Mouse (Mus musculus) B cell, adult 62 days (primary cell): ENCODE measurements around the gene Bcar1. TPM values are rescaled to one million over a fixed set of nuclear protein-coding genes. Genes with fewer than 3 reads are reported as not detected.

ENCODE experiments used
- total RNA-seq: library from RNA; stranded (reverse); gene quantifications from 4 replicates; pipeline ENCODE4 v1.2.4, GENCODE M21; 2023

Bcar1 gene
- 0.28 to 0.79 TPM (median 0.56 TPM) in 4 replicates for total RNA-seq

GRCm38 (mm10) chr8:111743792-111744696, at the start of gene Bcar1:
TSS of gene Bcar1 (minus strand) at chr8:111743809.

GRCm38 (mm10) chr8:111690960-111691445, 52.6 kb downstream of the Bcar1 start, which contains the start of gene Ctrb1:
TSS of gene Ctrb1 (minus strand) at chr8:111691010.

Other genes with a start within 250 kb of the Bcar1 start
- 12.6 to 16.0 TPM (median 14.4 TPM) in 4 replicates for gene Wdr59, start 221.7 kb downstream of the Bcar1 start, total RNA-seq
- 23.6 to 35.8 TPM (median 26.0 TPM) in 4 replicates for gene Znrf1, start 207.7 kb downstream of the Bcar1 start, total RNA-seq
- 0.26 to 0.49 TPM (median 0.40 TPM) in 4 replicates for gene Ldhd, start 113.4 kb downstream of the Bcar1 start, total RNA-seq
- 17.2 to 21.1 TPM (median 19.0 TPM) in 4 replicates for gene Zfp1, start 100.4 kb downstream of the Bcar1 start, total RNA-seq
- 0.69 to 1.4 TPM (median 1.3 TPM) in 3 of 4 replicates, not detected in the other for gene Ctrb1, start 52.8 kb downstream of the Bcar1 start, total RNA-seq
- gene Cfdp1, start 110.5 kb upstream of the Bcar1 start, total RNA-seq = 36.6 to 44.2 TPM (median 39.9 TPM) in 4 replicates
- 3.2 to 4.1 TPM (median 3.7 TPM) in 4 replicates for gene Tmem170, start 132.9 kb upstream of the Bcar1 start, total RNA-seq
- gene Chst5, start 166.6 kb upstream of the Bcar1 start, total RNA-seq = not detected in 4 replicates
- 3.0 to 4.5 TPM (median 3.8 TPM) in 4 replicates for gene Tmem231, start 190.1 kb upstream of the Bcar1 start, total RNA-seq
- 110 to 123 TPM (median 118 TPM) in 4 replicates for gene Gabarapl2, start 196.9 kb upstream of the Bcar1 start, total RNA-seq
- 3.4 to 4.3 TPM (median 3.7 TPM) in 4 replicates for gene Adat1, start 248.5 kb upstream of the Bcar1 start, total RNA-seq